Mouse (Mus musculus) myocyte (in vitro differentiated cells): ENCODE results near the gene F5. TPM values are rescaled to one million over a fixed set of nuclear protein-coding genes. Genes with fewer than 3 reads are reported as not detected.
"Not testable (repeated sequence)": the region's sequence is repeated elsewhere in the genome, so short reads cannot be mapped to it uniquely, and the experiment has no call there.

ENCODE experiments used
- H3K27me3 ChIP-seq: one replicate; pipeline ENCODE4 v1.6.1; 2011; ENCODE audit not compliant: control insufficient read depth, insufficient read depth, insufficient read length
- H3K36me3 ChIP-seq: one replicate; pipeline ENCODE4 v1.6.1; 2011; ENCODE audit not compliant: control insufficient read depth, insufficient read depth
- H3K4me2 ChIP-seq: one replicate; pipeline ENCODE4 v1.6.1; 2011; ENCODE audit warnings: low read depth, control low read depth
- H3K4me3 ChIP-seq: one replicate; pipeline ENCODE4 v1.5.1; 2011; ENCODE audit warnings: mild to moderate bottlenecking, control low read depth, moderate library complexity
- H3K79me2 ChIP-seq: one replicate; pipeline ENCODE4 v1.6.1; 2011; ENCODE audit not compliant: control insufficient read depth, insufficient read depth
- H3ac ChIP-seq: one replicate; pipeline ENCODE4 v1.6.1; 2011; ENCODE audit not compliant: control insufficient read depth, insufficient read length
- CEBPB ChIP-seq: IDR thresholded peaks from 2 replicates; pipeline ENCODE4 v1.6.1; 2011; ENCODE audit warnings: mild to moderate bottlenecking, moderate library complexity; ENCODE audit not compliant: poor library complexity, insufficient read depth, severe bottlenecking
- E2F4 ChIP-seq: IDR thresholded peaks from one replicate; pipeline ENCODE4 v1.6.1; 2011; ENCODE audit warnings: mild to moderate bottlenecking, control low read depth, moderate library complexity; ENCODE audit not compliant: insufficient read depth
- MAX ChIP-seq: IDR thresholded peaks from one replicate; pipeline ENCODE4 v1.6.1; 2011; ENCODE audit warnings: low read depth, mild to moderate bottlenecking, control low read depth
- MYOD1 ChIP-seq, 3 experiments: IDR thresholded peaks; one replicate each; pipeline ENCODE4 v1.6.1; 2011; ENCODE audit warnings: control low read depth in 2 of 3, low read depth in 2 of 3, mild to moderate bottlenecking in 2 of 3, moderate library complexity in 1 of 3; ENCODE audit not compliant: insufficient read length in 2 of 3, control insufficient read depth in 1 of 3
- MYOG ChIP-seq, 3 experiments: IDR thresholded peaks; one replicate each; pipeline ENCODE4 v1.6.1; 2011; ENCODE audit warnings: control low read depth in 2 of 3, low read depth in 2 of 3, mild to moderate bottlenecking in 2 of 3; ENCODE audit not compliant: insufficient read length in 2 of 3, control insufficient read depth in 1 of 3, insufficient read depth in 1 of 3
- POLR2A ChIP-seq: IDR thresholded peaks from one replicate; pipeline ENCODE4 v1.6.1; 2011; ENCODE audit warnings: low read depth, mild to moderate bottlenecking, control low read depth, moderate library complexity; ENCODE audit not compliant: insufficient read length
- POLR2AphosphoS2 ChIP-seq: IDR thresholded peaks from one replicate; pipeline ENCODE4 v1.6.1; 2011; ENCODE audit warnings: low read depth, control low read depth; ENCODE audit not compliant: insufficient read length
- REST ChIP-seq: IDR thresholded peaks from one replicate; pipeline ENCODE4 v1.6.1; 2011; ENCODE audit warnings: mild to moderate bottlenecking, control low read depth, moderate library complexity; ENCODE audit not compliant: insufficient read depth, insufficient read length
- SRF ChIP-seq: IDR thresholded peaks from one replicate; pipeline ENCODE4 v1.6.1; 2011; ENCODE audit warnings: low read depth; ENCODE audit not compliant: control insufficient read depth, insufficient read length
- TCF12 ChIP-seq: IDR thresholded peaks from one replicate; pipeline ENCODE4 v1.6.1; 2011; ENCODE audit warnings: mild to moderate bottlenecking, control low read depth; ENCODE audit not compliant: poor library complexity, insufficient read depth, severe bottlenecking
- TCF3 ChIP-seq: IDR thresholded peaks from one replicate; pipeline ENCODE4 v1.6.1; 2011; ENCODE audit warnings: low read depth, control low read depth; ENCODE audit not compliant: insufficient read length
- USF1 ChIP-seq: IDR thresholded peaks from one replicate; pipeline ENCODE4 v1.6.1; 2011; ENCODE audit warnings: low read depth, mild to moderate bottlenecking, control low read depth, moderate library complexity
- polyA plus RNA-seq: library from polyadenylated mRNA; unstranded; fragments of >200 nt; fragmentation: generic; extraction: Trizol; gene quantifications from one replicate; pipeline ENCODE4 v1.2.1, GENCODE M21; 2012; ENCODE audit warnings: missing spikeins

The F5 gene
- polyA plus RNA-seq, 1 experiment = 0.02 TPM

GRCm38 (mm10) chr1:164223089-164223488 lies 71.5 kb downstream of the F5 start:
- Histone ChIP-seq H3K4me2 (no peak overlapping the region), H3ac (no peak overlapping the region), H3K79me2 (no peaks in the 10 kb centered on the region), H3K27me3 (peaks cover 3% of the 10 kb centered on the region), H3K4me3 (no peak overlapping the region), H3K36me3 (no peaks in the 10 kb centered on the region)
- TF ChIP-seq TCF12 = no peak
- TF ChIP-seq REST = no peak
- TF ChIP-seq MAX = no peak
- no peak for TF ChIP-seq POLR2AphosphoS2
- TF ChIP-seq CEBPB = no peak
- no peak for TF ChIP-seq SRF
- TF ChIP-seq USF1 = no peak
- TF ChIP-seq TCF3 = no peak
- no peak for TF ChIP-seq POLR2A

- not testable (repeated sequence) for H3K79me2 ChIP-seq, H3K27me3 ChIP-seq, H3K36me3 ChIP-seq, H3K4me2 ChIP-seq, H3K4me3 ChIP-seq, H3ac ChIP-seq
These were observed 80.4 kb downstream of the F5 start for GRCm38 (mm10) chr1:164231937-164232570.

GRCm38 (mm10) chr1:164233447-164233846 lies 81.8 kb downstream of the F5 start:
- Histone ChIP-seq H3K4me2 (no peak overlapping the region), H3K4me3 (no peak overlapping the region), H3ac (no peak overlapping the region), H3K36me3 (no peaks in the 10 kb centered on the region), H3K27me3 (no peaks in the 10 kb centered on the region), H3K79me2 (no peaks in the 10 kb centered on the region)
- no peak for TF ChIP-seq REST
- TF ChIP-seq SRF = no peak
- no peak for TF ChIP-seq USF1
- no peak for TF ChIP-seq TCF12
- no peak for TF ChIP-seq CEBPB
- no peak for TF ChIP-seq POLR2A
- no peak for TF ChIP-seq MAX
- TF ChIP-seq MYOD1 (IDR thresholded peaks at IDR 0.05; ENCODE audit: control insufficient read depth in 1 of 3, insufficient read length in 2 of 3, low read depth in 2 of 3) = no peak
- TF ChIP-seq MYOG (IDR thresholded peaks at IDR 0.05; ENCODE audit: control insufficient read depth in 1 of 3, insufficient read depth in 1 of 3, insufficient read length in 2 of 3, low read depth in 2 of 3) = no peak
- TF ChIP-seq POLR2AphosphoS2 = no peak
- TF ChIP-seq TCF3 = no peak
- TF ChIP-seq E2F4 = no peak

- TF ChIP-seq TCF3 = no peak
- TF ChIP-seq MYOG (IDR thresholded peaks at IDR 0.05; ENCODE audit: control insufficient read depth in 1 of 3, insufficient read depth in 1 of 3, insufficient read length in 2 of 3, low read depth in 2 of 3) = no peak
- no peak for TF ChIP-seq USF1
- no peak for TF ChIP-seq POLR2A
- no peaks in the 10 kb centered on the region for H3K27me3 ChIP-seq
- H3K36me3 ChIP-seq = no peaks in the 10 kb centered on the region
- no peak overlapping the region for H3K4me2 ChIP-seq
- no peaks in the 10 kb centered on the region for H3K79me2 ChIP-seq
- H3ac ChIP-seq = no peak overlapping the region
- no peak overlapping the region for H3K4me3 ChIP-seq
These were observed 83.4 kb downstream of the F5 start for GRCm38 (mm10) chr1:164235078-164235477.

GRCm38 (mm10) chr1:164236078-164236477 lies 84.4 kb downstream of the F5 start:
- Histone ChIP-seq H3ac (no peak overlapping the region), H3K4me2 (no peak overlapping the region), H3K4me3 (no peak overlapping the region), H3K27me3 (no peaks in the 10 kb centered on the region), H3K79me2 (no peaks in the 10 kb centered on the region), H3K36me3 (no peaks in the 10 kb centered on the region)
- TF ChIP-seq REST = no peak
- TF ChIP-seq TCF12 = no peak
- no peak for TF ChIP-seq USF1
- TF ChIP-seq MYOG (IDR thresholded peaks at IDR 0.05; ENCODE audit: control insufficient read depth in 1 of 3, insufficient read depth in 1 of 3, insufficient read length in 2 of 3, low read depth in 2 of 3) = no peak
- TF ChIP-seq POLR2AphosphoS2 = no peak
- TF ChIP-seq MAX = no peak
- TF ChIP-seq TCF3 = no peak
- no peak for TF ChIP-seq E2F4
- no peak for TF ChIP-seq MYOD1 (IDR thresholded peaks at IDR 0.05; ENCODE audit: control insufficient read depth in 1 of 3, insufficient read length in 2 of 3, low read depth in 2 of 3)
- no peak for TF ChIP-seq SRF
- TF ChIP-seq CEBPB = no peak
- no peak for TF ChIP-seq POLR2A
